Mouse (Mus musculus): ENCODE data around the gene Lce1f.

Lce1f gene

DNA sequence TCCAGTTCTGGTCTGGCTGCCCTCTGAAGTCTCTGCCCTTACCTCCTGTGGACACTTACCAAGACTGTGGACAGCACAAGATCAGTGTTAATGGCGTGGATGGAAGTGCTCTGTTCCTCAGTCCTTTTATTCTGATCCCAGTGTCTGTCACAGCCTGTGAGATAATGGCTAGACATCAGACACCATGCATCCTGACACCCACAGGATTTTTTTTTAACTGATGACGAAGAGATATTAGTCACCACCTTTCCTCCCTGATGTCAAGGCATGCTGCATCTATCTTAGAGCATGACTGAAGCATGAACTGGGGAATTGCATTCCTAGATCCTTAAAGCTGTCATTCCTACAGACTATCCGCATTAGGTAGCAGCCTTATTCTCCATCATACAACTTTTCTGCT, at the start of gene Lce1f:
Gene Lce1f (minus strand): TSS at position 101 of the 400 bp plus-strand sequence.
- WGBS, result 71% methylated on average over 3 of the region's 3 CpGs

DNA sequence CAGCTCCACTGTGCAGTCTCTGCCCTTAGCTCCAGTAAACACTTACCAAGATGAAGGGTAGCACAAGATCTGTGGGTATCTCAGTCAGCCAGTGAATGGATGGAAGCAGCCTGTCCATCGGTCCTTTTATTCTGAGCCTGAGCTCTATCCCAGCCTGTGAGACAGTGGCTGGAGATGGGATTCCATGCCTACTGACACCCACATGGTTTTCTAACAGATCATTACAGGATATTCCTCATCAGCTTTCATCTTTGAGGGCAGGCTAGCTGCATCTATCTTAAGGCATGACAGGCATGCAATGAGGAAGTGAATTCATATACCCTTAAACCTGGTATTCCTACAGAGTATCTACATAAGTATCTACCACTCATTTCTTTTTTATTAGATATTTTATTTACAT, 44.8 kb upstream of the Lce1f start, which contains the start of gene Lce1h:
Gene Lce1h (minus strand): TSS at position 101 of the 400 bp plus-strand sequence.
- 97% methylated on average over 1 of the region's 1 CpGs for WGBS

DNA sequence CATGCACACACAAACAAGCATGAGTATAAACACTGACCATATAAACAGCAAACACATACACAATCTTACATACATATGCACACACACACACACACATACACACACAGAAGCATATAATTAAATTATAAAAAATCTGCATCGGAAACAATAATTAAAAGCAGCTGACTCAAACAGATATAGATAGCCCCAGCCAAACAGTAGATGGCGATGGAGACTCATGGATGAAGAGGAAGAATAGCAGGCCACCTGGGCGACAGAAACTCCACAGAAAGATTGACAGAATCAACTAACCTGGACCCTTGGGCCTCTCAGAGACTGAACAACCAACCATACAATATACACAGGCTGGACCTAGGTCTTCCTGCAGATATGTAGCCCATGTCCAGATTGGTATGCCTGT, 33.0 kb upstream of the Lce1f start:
- WGBS, result 43% methylated on average over 3 of the region's 3 CpGs

DNA sequence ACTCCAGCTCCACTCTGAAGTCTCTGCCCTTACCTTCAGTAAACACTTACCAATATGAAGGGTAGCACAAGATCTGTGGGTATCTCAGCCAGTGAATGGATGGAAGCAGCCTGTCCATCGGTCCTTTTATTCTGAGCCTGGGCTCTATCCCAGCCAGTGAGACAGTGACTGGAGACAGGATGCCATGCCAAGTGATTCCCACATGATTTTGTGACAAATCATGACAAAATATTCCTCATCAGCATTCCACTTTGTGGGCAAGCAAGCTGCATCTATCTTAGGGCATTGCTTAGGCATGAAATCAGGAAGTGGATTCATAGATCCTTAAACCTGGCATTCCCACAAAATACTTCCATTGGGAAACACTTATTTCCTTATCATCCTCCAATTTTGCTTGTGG, 32.1 kb upstream of the Lce1f start, which contains the start of gene Lce1g:
Gene Lce1g (minus strand): TSS at position 101 of the 400 bp plus-strand sequence.
- WGBS, result 79% methylated on average over 1 of the region's 1 CpGs

DNA sequence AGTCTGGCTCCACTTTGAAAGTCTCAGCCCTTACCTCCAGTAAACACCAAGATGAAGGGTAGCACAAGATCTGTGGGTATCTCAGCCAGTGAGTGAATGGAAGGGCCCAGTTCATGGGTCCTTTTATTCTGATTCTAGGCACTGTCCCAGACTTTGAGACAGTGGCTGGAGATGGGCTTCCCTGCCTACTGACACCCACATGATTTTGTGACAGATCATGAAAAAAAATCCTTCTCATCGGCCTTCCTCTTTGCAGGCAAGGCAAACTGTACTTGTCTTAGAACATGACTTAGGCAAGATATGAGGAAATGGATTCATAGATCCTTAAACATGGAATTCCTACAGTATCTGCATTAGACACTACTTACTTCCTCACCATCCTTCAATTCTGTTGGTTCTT, 18.8 kb upstream of the Lce1f start, which contains the start of gene Gm38119:
Gene Gm38119 (minus strand): TSS at position 101 of the 400 bp plus-strand sequence.
- 75% methylated on average over 1 of the region's 1 CpGs for WGBS

DNA sequence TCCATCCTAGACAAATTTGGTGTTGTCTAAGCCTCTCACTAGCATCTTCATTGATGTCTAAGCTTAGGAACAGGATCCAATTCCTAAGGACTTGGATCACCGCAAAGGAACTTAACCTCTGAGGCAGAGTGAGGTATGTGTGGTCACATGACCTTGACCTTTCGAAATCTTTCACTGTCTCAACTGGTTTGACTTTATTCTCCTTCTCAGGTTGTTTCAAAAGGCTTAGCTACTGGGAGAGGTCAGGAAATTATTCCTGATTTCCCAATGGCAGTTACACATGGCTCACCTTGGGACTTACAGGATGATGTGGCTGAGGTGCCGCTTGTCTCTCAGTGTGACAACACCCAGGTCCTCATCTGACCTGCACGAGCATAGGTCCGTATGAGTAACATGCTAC, 2.5 kb upstream of the Lce1f start:
- WGBS, result 91% methylated on average over 5 of the region's 5 CpGs

DNA sequence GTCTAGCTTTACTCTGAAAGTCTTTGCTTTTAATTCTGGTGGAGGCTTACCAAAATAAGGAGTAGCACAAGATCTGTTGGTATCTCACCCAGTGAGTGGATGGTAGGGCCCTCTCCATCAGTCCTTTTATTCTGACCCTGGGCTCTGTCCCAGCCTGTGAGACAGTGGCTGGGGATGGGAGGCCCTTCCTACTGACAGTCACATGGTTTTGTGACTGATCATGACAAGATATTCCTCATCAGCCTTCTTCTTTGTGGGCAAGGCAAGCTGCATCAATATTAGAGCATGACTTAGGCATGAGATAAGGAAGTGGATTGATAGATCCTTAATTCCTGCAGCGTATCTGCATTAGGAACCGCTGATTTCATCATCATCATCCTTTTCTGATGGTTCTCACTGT, 11.2 kb downstream of the Lce1f start, which contains the start of gene Lce1e:
Gene Lce1e (minus strand): TSS at position 101 of the 400 bp plus-strand sequence.
- WGBS, result 87% methylated on average over 2 of the region's 2 CpGs

DNA sequence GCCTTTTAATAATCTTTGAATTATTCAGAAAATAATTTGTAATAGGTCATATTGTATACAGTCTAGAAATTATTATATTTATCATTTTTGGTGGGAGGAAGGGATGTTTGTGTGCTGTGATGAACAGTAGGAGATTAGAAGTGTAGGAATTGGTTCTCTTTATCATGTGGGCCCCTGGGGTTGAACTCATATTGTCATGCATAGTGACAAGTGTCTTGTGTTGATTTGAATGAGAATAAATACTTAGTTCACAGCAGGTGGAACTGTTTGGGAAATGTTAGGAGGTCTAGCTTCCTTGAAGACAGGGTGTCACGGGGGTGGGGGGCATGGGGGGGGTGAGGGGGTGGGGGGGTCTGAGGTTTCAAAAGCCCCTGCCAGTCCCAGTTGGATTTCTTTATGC, 25.5 kb downstream of the Lce1f start:
- WGBS, result 23% methylated on average over 1 of the region's 1 CpGs

DNA sequence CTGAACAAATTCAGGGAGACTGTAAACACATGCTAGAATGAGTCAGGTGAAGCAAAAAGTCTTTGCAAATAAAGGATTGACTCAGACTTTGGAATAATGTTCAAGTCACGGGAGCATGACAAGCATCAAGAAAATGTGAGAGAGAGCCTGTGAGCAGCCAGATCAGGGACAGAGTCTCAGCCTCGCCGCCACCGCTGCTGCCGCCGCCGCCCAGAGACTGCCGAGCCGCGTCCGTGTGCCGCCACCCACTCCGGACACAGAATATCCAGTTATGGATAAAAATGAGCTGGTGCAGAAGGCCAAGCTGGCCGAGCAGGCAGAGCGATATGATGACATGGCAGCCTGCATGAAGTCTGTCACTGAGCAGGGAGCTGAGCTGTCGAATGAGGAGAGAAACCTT, 31.0 kb downstream of the Lce1f start:
- 77% methylated on average over 16 of the region's 16 CpGs for WGBS

DNA sequence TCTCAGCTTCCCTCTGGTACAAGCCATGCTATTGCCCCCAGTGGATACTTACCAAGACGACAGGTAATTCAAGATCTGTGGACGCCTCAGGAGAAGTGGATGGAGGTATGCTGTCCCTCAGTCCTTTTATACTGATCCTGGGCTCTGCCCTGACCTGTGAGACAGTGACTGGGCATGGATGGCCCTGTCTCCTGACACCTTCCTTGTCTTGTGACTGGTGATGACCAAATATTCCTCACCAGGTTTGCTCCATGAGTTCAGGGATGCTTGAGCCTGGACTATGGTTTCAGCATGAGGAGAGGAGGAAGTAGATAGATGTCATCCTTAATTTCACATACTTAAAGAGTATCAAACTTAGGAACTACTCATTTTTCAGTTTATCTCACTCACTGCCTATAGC, 33.0 kb downstream of the Lce1f start, which contains the start of gene Lce1d:
Gene Lce1d (minus strand): TSS at position 101 of the 400 bp plus-strand sequence.
- 78% methylated on average over 2 of the region's 2 CpGs for whole genome bisulfite sequencing

DNA sequence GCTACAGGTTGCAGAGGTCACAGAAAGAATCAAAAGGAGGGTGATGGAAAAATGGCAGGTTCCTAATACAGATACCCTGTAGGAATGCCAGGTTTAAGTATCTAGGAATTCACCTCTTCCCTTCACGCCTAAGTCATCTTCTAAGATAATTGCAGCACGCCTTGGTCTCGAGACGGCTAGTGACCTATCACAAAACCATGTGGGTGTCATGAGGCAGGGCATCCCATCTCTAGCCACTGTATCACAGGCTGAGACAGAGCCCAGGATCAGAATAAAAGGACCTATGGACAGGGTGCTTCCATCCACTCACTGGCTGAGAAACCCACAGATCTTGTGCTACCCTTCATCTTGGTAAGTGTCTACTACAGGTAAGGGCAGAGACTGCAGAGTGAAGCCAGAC, 41.2 kb downstream of the Lce1f start, which contains the start of gene Lce1c:
Gene Lce1c (plus strand): TSS at position 301 of the 400 bp plus-strand sequence.
- 93% methylated on average over 4 of the region's 4 CpGs for WGBS

DNA sequence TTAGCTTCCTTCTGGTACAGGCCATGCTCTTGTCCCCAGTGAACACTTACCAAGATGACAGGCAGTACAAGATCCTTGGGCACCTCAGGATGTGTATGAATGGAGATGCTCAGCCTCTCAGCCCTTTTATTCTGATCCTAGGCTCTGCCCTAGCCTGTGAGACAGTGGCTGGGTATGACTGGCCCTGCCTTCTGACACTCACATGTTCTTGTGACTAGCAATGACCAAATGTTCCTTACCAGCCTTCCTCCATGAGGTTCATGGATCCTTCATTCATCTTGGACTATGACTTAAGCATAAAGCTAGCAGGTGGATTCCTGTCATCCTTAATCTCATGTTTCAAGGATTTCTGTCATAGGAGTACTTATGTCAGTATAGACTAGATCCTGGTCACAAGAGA, 49.9 kb downstream of the Lce1f start, which contains the start of gene Lce1a2:
Gene Lce1a2 (minus strand): TSS at position 101 of the 400 bp plus-strand sequence.

